Mouse (Mus musculus): Measurements from ENCODE around the gene Wasf3. TPM values are rescaled to one million over a fixed set of nuclear protein-coding genes. Genes with fewer than 3 reads are reported as not detected.
A peak's percentile ranks its signal among the peaks of the same experiment; 100 is the strongest.

Wasf3 gene
- polyA plus RNA-seq, 1 experiment from 2014 or later, result 2.7 TPM

GRCm38 (mm10) chr5:146408604-146409003 is 23.8 kb downstream of the Wasf3 start:
- Histone ChIP-seq H3K4me1 (ENCODE audit: control insufficient read depth, insufficient read depth, low read length) (peaks cover 4% of the 10 kb centered on the region; the same call in 1 of the 2 replicates), H3K9ac (ENCODE audit: low read depth, low read length) (no peak overlapping the region), H3K27me3 (ENCODE audit: control insufficient read depth, insufficient read depth, low read length) (no peaks in the 10 kb centered on the region), H3K4me3 (ENCODE audit: low read length) (no peak overlapping the region), H3K36me3 (ENCODE audit: control insufficient read depth, insufficient read depth, low read length) (no peaks in the 10 kb centered on the region), H3K4me2 (replicated peaks; ENCODE audit: low read depth, low read length) (no peak overlapping the region), H3K27ac (ENCODE audit: low read depth, low read length) (no peak overlapping the region), H3K9me3 (ENCODE audit: control insufficient read depth, low read length) (no peaks in the 10 kb centered on the region)
- 78% methylated on average over 8 of the region's 8 CpGs for WGBS
- ATAC-seq (ENCODE audit: low FRiP score, low TSS enrichment), result no peak

DNA sequence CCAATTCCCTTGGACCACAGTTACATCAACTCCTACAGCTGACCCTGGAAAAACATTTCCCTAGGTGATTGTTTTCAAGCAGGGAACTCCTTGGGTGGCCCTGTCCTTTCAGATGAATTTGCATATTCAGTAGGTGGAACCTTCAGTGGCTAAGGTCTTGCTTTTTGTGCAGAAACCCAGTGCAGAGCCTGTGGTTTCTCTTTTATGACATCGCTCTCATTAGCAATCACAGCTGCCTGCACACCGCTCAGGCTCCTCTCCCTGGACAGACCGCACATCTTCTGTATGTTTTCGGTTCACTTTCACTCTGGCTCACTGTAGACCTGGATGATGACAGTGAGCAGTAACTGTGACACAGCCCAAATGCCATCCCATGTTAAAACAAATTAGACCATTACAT is 26.0 kb downstream of the Wasf3 start:
- no peak overlapping the region for H3K9ac ChIP-seq (ENCODE audit: low read depth, low read length)
- no peak for ATAC-seq (ENCODE audit: low FRiP score, low TSS enrichment)
- peaks cover 4% of the 10 kb centered on the region; the same call in 1 of the 2 replicates for H3K4me1 ChIP-seq (ENCODE audit: control insufficient read depth, insufficient read depth, low read length)
- H3K4me3 ChIP-seq (ENCODE audit: low read length), result no peak overlapping the region
- no peaks in the 10 kb centered on the region for H3K36me3 ChIP-seq (ENCODE audit: control insufficient read depth, insufficient read depth, low read length)
- no peak overlapping the region for H3K4me2 ChIP-seq (replicated peaks; ENCODE audit: low read depth, low read length)
- H3K27ac ChIP-seq (ENCODE audit: low read depth, low read length), result no peak overlapping the region
- 77% methylated on average over 4 of the region's 4 CpGs for WGBS
- H3K9me3 ChIP-seq (ENCODE audit: control insufficient read depth, low read length), result no peaks in the 10 kb centered on the region
- no peaks in the 10 kb centered on the region for H3K27me3 ChIP-seq (ENCODE audit: control insufficient read depth, insufficient read depth, low read length)

GRCm38 (mm10) chr5:146412743-146413430 is 28.1 kb downstream of the Wasf3 start:
- Histone ChIP-seq H3K4me3 (ENCODE audit: low read length) (no peak overlapping the region), H3K27ac (ENCODE audit: low read depth, low read length) (no peak overlapping the region), H3K9ac (ENCODE audit: low read depth, low read length) (no peak overlapping the region), H3K36me3 (ENCODE audit: control insufficient read depth, insufficient read depth, low read length) (no peaks in the 10 kb centered on the region), H3K27me3 (ENCODE audit: control insufficient read depth, insufficient read depth, low read length) (no peaks in the 10 kb centered on the region), H3K9me3 (ENCODE audit: control insufficient read depth, low read length) (no peaks in the 10 kb centered on the region), H3K4me1 (ENCODE audit: control insufficient read depth, insufficient read depth, low read length) (peaks cover 4% of the 10 kb centered on the region; the same call in 1 of the 2 replicates), H3K4me2 (replicated peaks; ENCODE audit: low read depth, low read length) (no peak overlapping the region)
- no peak for ATAC-seq (ENCODE audit: low FRiP score, low TSS enrichment)
- WGBS, result 75% methylated on average over 15 of the region's 15 CpGs

DNA sequence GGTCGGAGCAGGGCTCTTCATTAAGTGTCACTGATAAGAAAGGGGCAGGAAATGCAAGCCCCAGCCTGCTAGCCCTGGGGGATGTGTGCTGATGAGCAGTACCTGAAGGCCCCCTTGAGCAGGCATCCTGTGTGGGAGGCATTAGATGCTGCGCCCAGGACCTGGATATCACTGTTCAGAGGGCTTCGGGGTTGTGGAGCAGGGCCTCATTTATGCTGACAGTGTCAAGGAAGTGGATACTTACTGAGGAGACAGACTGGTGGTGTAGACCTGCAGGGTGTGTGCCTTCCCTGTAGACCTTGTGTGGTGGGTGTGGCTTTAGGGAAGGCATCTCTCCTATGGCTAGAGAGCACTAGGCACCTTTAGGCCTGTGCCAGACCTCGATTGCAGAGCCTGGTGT is 29.8 kb downstream of the Wasf3 start:
- ATAC-seq (ENCODE audit: low FRiP score, low TSS enrichment), result no peak
- Histone ChIP-seq H3K9me3 (ENCODE audit: control insufficient read depth, low read length) (no peaks in the 10 kb centered on the region), H3K27me3 (ENCODE audit: control insufficient read depth, insufficient read depth, low read length) (no peaks in the 10 kb centered on the region), H3K36me3 (ENCODE audit: control insufficient read depth, insufficient read depth, low read length) (no peaks in the 10 kb centered on the region), H3K4me1 (ENCODE audit: control insufficient read depth, insufficient read depth, low read length) (peaks cover 4% of the 10 kb centered on the region; the same call in 1 of the 2 replicates), H3K9ac (ENCODE audit: low read depth, low read length) (no peak overlapping the region), H3K4me3 (ENCODE audit: low read length) (no peak overlapping the region), H3K4me2 (replicated peaks; ENCODE audit: low read depth, low read length) (no peak overlapping the region), H3K27ac (ENCODE audit: low read depth, low read length) (no peak overlapping the region)
- 78% methylated on average over 4 of the region's 4 CpGs for WGBS

GRCm38 (mm10) chr5:146415218-146415617 is 30.4 kb downstream of the Wasf3 start:
- Histone ChIP-seq H3K27ac (ENCODE audit: low read depth, low read length) (no peak overlapping the region), H3K9ac (ENCODE audit: low read depth, low read length) (no peak overlapping the region), H3K4me1 (ENCODE audit: control insufficient read depth, insufficient read depth, low read length) (peaks cover 4% of the 10 kb centered on the region; the same call in 1 of the 2 replicates), H3K9me3 (ENCODE audit: control insufficient read depth, low read length) (no peaks in the 10 kb centered on the region), H3K36me3 (ENCODE audit: control insufficient read depth, insufficient read depth, low read length) (no peaks in the 10 kb centered on the region), H3K27me3 (ENCODE audit: control insufficient read depth, insufficient read depth, low read length) (no peaks in the 10 kb centered on the region), H3K4me2 (replicated peaks; ENCODE audit: low read depth, low read length) (no peak overlapping the region), H3K4me3 (ENCODE audit: low read length) (no peak overlapping the region)
- 92% methylated on average over 12 of the region's 12 CpGs for WGBS
- no peak for ATAC-seq (ENCODE audit: low FRiP score, low TSS enrichment)

- no peak overlapping the region for H3K27ac ChIP-seq (ENCODE audit: low read depth, low read length)
- no peak overlapping the region for H3K9ac ChIP-seq (ENCODE audit: low read depth, low read length)
- no peak overlapping the region for H3K4me3 ChIP-seq (ENCODE audit: low read length)
- H3K4me1 ChIP-seq (ENCODE audit: control insufficient read depth, insufficient read depth, low read length), result no peaks in the 10 kb centered on the region
- H3K27me3 ChIP-seq (ENCODE audit: control insufficient read depth, insufficient read depth, low read length), result no peaks in the 10 kb centered on the region
- WGBS, result 39% methylated on average over 20 of the region's 20 CpGs
- no peak overlapping the region for H3K4me2 ChIP-seq (replicated peaks; ENCODE audit: low read depth, low read length)
- 0 out of 2 replicates have a peak, but pooled peaks have one; percentile 40 for ATAC-seq (ENCODE audit: low FRiP score, low TSS enrichment)
- no peaks in the 10 kb centered on the region for H3K36me3 ChIP-seq (ENCODE audit: control insufficient read depth, insufficient read depth, low read length)
- no peaks in the 10 kb centered on the region for H3K9me3 ChIP-seq (ENCODE audit: control insufficient read depth, low read length)
Measured at GRCm38 (mm10) chr5:146416331-146417110, 31.7 kb downstream of the Wasf3 start.

GRCm38 (mm10) chr5:146418092-146418491 is 33.3 kb downstream of the Wasf3 start:
- Histone ChIP-seq H3K36me3 (ENCODE audit: control insufficient read depth, insufficient read depth, low read length) (no peaks in the 10 kb centered on the region), H3K27ac (ENCODE audit: low read depth, low read length) (no peak overlapping the region), H3K9me3 (ENCODE audit: control insufficient read depth, low read length) (no peaks in the 10 kb centered on the region), H3K9ac (ENCODE audit: low read depth, low read length) (no peak overlapping the region), H3K27me3 (ENCODE audit: control insufficient read depth, insufficient read depth, low read length) (no peaks in the 10 kb centered on the region), H3K4me3 (ENCODE audit: low read length) (no peak overlapping the region), H3K4me1 (ENCODE audit: control insufficient read depth, insufficient read depth, low read length) (no peaks in the 10 kb centered on the region), H3K4me2 (replicated peaks; ENCODE audit: low read depth, low read length) (no peak overlapping the region)
- no peak for ATAC-seq (ENCODE audit: low FRiP score, low TSS enrichment)
- 85% methylated on average over 7 of the region's 7 CpGs for WGBS

DNA sequence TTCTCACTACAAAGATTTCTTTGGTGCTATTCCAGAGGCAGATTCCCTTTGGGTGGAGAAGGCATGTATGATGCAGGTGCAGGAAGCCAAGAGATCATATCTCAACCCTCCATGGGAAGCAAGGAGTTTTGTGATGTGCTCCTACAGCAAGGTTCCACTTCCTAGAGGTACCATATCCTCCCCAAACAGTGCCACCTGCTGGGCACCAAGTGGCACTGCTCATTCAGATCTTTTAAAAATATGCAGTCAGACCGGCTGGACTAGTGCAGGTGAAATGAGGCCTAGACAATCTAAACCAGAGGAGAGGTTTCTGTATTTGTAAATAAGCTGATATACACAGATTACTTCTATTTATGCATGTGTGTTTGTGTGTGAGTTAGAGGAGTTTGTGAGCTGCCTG is 35.3 kb downstream of the Wasf3 start:
- Histone ChIP-seq H3K4me2 (replicated peaks; ENCODE audit: low read depth, low read length) (no peak overlapping the region), H3K9me3 (ENCODE audit: control insufficient read depth, low read length) (no peaks in the 10 kb centered on the region), H3K9ac (ENCODE audit: low read depth, low read length) (no peak overlapping the region), H3K4me1 (ENCODE audit: control insufficient read depth, insufficient read depth, low read length) (no peaks in the 10 kb centered on the region), H3K36me3 (ENCODE audit: control insufficient read depth, insufficient read depth, low read length) (no peaks in the 10 kb centered on the region), H3K27me3 (ENCODE audit: control insufficient read depth, insufficient read depth, low read length) (no peaks in the 10 kb centered on the region), H3K27ac (ENCODE audit: low read depth, low read length) (no peak overlapping the region), H3K4me3 (ENCODE audit: low read length) (no peak overlapping the region)
- peak; percentile 53; the same call in 1 of the 2 replicates for ATAC-seq (ENCODE audit: low FRiP score, low TSS enrichment)
- WGBS, result 63% methylated on average over 1 of the region's 1 CpGs

- no peak for ATAC-seq (ENCODE audit: low FRiP score, low TSS enrichment)
- Histone ChIP-seq H3K36me3 (ENCODE audit: control insufficient read depth, insufficient read depth, low read length) (no peaks in the 10 kb centered on the region), H3K27me3 (ENCODE audit: control insufficient read depth, insufficient read depth, low read length) (no peaks in the 10 kb centered on the region), H3K9me3 (ENCODE audit: control insufficient read depth, low read length) (no peaks in the 10 kb centered on the region), H3K27ac (ENCODE audit: low read depth, low read length) (no peak overlapping the region), H3K4me2 (replicated peaks; ENCODE audit: low read depth, low read length) (no peak overlapping the region), H3K4me1 (ENCODE audit: control insufficient read depth, insufficient read depth, low read length) (no peaks in the 10 kb centered on the region), H3K4me3 (ENCODE audit: low read length) (no peak overlapping the region), H3K9ac (ENCODE audit: low read depth, low read length) (no peak overlapping the region)
- WGBS, result 73% methylated on average over 8 of the region's 8 CpGs
Measured at GRCm38 (mm10) chr5:146424711-146425326, 40.0 kb downstream of the Wasf3 start.
